Mouse (Mus musculus) hindbrain, embryonic 12.5 days (tissue): ENCODE data around the gene Gm20388. TPM values are rescaled to one million over a fixed set of nuclear protein-coding genes. Genes with fewer than 3 reads are reported as not detected.
A peak's percentile ranks its signal among the peaks of the same experiment; 100 is the strongest.

Experiments
- ATAC-seq: fragments of 200-750 bp; cut with Nextera tagmentation; 2 replicates; pipeline ENCODE4 v1.8.0; 2017; ENCODE audit warnings: moderate TSS enrichment; ENCODE audit not compliant: low FRiP score
- H3K27ac ChIP-seq: fragments of 300-500 bp; sonication (generic); 2 replicates; pipeline ENCODE4 v1.5.1; 2016; ENCODE audit warnings: mild to moderate bottlenecking
- H3K27me3 ChIP-seq: fragments of 300-500 bp; sonication (generic); 2 replicates; pipeline ENCODE4 v1.6.1; 2016; ENCODE audit warnings: mild to moderate bottlenecking
- H3K36me3 ChIP-seq: fragments of 300-500 bp; sonication (generic); 2 replicates; pipeline ENCODE4 v1.6.1; 2016; ENCODE audit warnings: mild to moderate bottlenecking
- H3K4me1 ChIP-seq: fragments of 300-500 bp; sonication (generic); 2 replicates; pipeline ENCODE4 v1.6.1; 2016
- H3K4me2 ChIP-seq: fragments of 300-500 bp; sonication (generic); replicated peaks from 2 replicates; pipeline ENCODE4 v1.6.1; 2016; ENCODE audit warnings: mild to moderate bottlenecking
- H3K4me3 ChIP-seq: fragments of 300-500 bp; sonication (generic); 2 replicates; pipeline ENCODE4 v1.5.1; 2016; ENCODE audit warnings: mild to moderate bottlenecking
- H3K9ac ChIP-seq: fragments of 300-500 bp; sonication (generic); 2 replicates; pipeline ENCODE4 v1.6.1; 2016; ENCODE audit warnings: mild to moderate bottlenecking, moderate library complexity
- H3K9me3 ChIP-seq: fragments of 300-500 bp; sonication (generic); replicated peaks from 2 replicates; pipeline ENCODE4 v1.6.1; 2016; ENCODE audit warnings: mild to moderate bottlenecking
- WGBS: fragments of 180-500 bp; shearing (Covaris S2); methylation state at CpG from one replicate; pipeline ENCODE4 v1.1.7; 2016; 5-methylcytosine and 5-hydroxymethylcytosine counted together
- polyA plus RNA-seq: library from polyadenylated mRNA; unstranded; fragments of >200 nt; fragmentation: Nextera tagmentation; extraction: Ambion mirVana; gene quantifications from 2 replicates; pipeline ENCODE4 v1.2.1, GENCODE M21; 2016

The Gm20388 gene
- polyA plus RNA-seq, 1 experiment from 2014 or later, result not detected

GRCm38 (mm10) chr8:122984175-122984574 lies 3073.5 kb downstream of the Gm20388 start:
- Histone ChIP-seq H3K9ac (no peak overlapping the region), H3K4me3 (no peak overlapping the region), H3K4me2 (no peak overlapping the region), H3K4me1 (0 out of 2 replicates have a peak, but pooled peaks cover 3% of the 10 kb centered on the region), H3K27ac (no peak overlapping the region), H3K9me3 (no peaks in the 10 kb centered on the region), H3K36me3 (no peaks in the 10 kb centered on the region), H3K27me3 (no peaks in the 10 kb centered on the region)
- no peak for ATAC-seq
- WGBS, result 91% methylated on average over 3 of the region's 3 CpGs

- ATAC-seq, result no peak
- H3K27ac ChIP-seq, result no peak overlapping the region
- H3K4me2 ChIP-seq, result no peak overlapping the region
- H3K4me1 ChIP-seq, result peaks cover 2% of the 10 kb centered on the region; the same call in 1 of the 2 replicates
- no peak overlapping the region for H3K4me3 ChIP-seq
- no peak overlapping the region for H3K9ac ChIP-seq
- no peaks in the 10 kb centered on the region for H3K36me3 ChIP-seq
- no peaks in the 10 kb centered on the region for H3K27me3 ChIP-seq
- WGBS, result 86% methylated on average over 8 of the region's 8 CpGs
- no peaks in the 10 kb centered on the region for H3K9me3 ChIP-seq
Measured at GRCm38 (mm10) chr8:122986501-122987184, 3076.0 kb downstream of the Gm20388 start.

GRCm38 (mm10) chr8:122987255-122987654 lies 3076.6 kb downstream of the Gm20388 start:
- Histone ChIP-seq H3K4me2 (no peak overlapping the region), H3K9me3 (no peaks in the 10 kb centered on the region), H3K4me3 (no peak overlapping the region), H3K36me3 (no peaks in the 10 kb centered on the region), H3K4me1 (peaks cover 5% of the 10 kb centered on the region; the same call in 1 of the 2 replicates), H3K9ac (no peak overlapping the region), H3K27me3 (no peaks in the 10 kb centered on the region), H3K27ac (no peak overlapping the region)
- WGBS, result 57% methylated on average over 2 of the region's 2 CpGs
- ATAC-seq, result no peak

- H3K9ac ChIP-seq, result no peak overlapping the region
- H3K4me3 ChIP-seq, result no peak overlapping the region
- ATAC-seq, result no peak
- no peaks in the 10 kb centered on the region for H3K9me3 ChIP-seq
- H3K27ac ChIP-seq, result no peak overlapping the region
- H3K4me1 ChIP-seq, result peaks cover 12% of the 10 kb centered on the region; the same call in 1 of the 2 replicates
- H3K27me3 ChIP-seq, result no peaks in the 10 kb centered on the region
- no peak overlapping the region for H3K4me2 ChIP-seq
- H3K36me3 ChIP-seq, result no peaks in the 10 kb centered on the region
- 91% methylated on average over 3 of the region's 3 CpGs for WGBS
Measured at GRCm38 (mm10) chr8:122988955-122989354, 3078.3 kb downstream of the Gm20388 start.

- Histone ChIP-seq H3K4me3 (no peak overlapping the region), H3K9ac (no peak overlapping the region), H3K4me2 (no peak overlapping the region), H3K27me3 (no peaks in the 10 kb centered on the region), H3K36me3 (no peaks in the 10 kb centered on the region), H3K4me1 (peaks cover 13% of the 10 kb centered on the region; the same call in 1 of the 2 replicates), H3K27ac (no peak overlapping the region), H3K9me3 (no peaks in the 10 kb centered on the region)
- no peak for ATAC-seq
- WGBS, result 93% methylated on average over 2 of the region's 2 CpGs
Measured at GRCm38 (mm10) chr8:122989976-122990375, 3079.3 kb downstream of the Gm20388 start.

GRCm38 (mm10) chr8:122991368-122991767 lies 3080.7 kb downstream of the Gm20388 start:
- ATAC-seq, result no peak
- no peak overlapping the region for H3K9ac ChIP-seq
- peaks cover 13% of the 10 kb centered on the region; the same call in 1 of the 2 replicates for H3K4me1 ChIP-seq
- no peaks in the 10 kb centered on the region for H3K36me3 ChIP-seq
- no peak overlapping the region for H3K4me3 ChIP-seq
- H3K27ac ChIP-seq, result no peak overlapping the region
- H3K27me3 ChIP-seq, result no peaks in the 10 kb centered on the region
- no peak overlapping the region for H3K4me2 ChIP-seq
- H3K9me3 ChIP-seq, result no peaks in the 10 kb centered on the region
- 96% methylated on average over 5 of the region's 5 CpGs for WGBS

- Histone ChIP-seq H3K9ac (no peak overlapping the region), H3K4me1 (peaks cover 13% of the 10 kb centered on the region; the same call in 1 of the 2 replicates), H3K4me2 (no peak overlapping the region), H3K9me3 (no peaks in the 10 kb centered on the region), H3K4me3 (no peak overlapping the region), H3K27ac (no peak overlapping the region), H3K36me3 (no peaks in the 10 kb centered on the region), H3K27me3 (no peaks in the 10 kb centered on the region)
- WGBS, result 56% methylated on average over 2 of the region's 2 CpGs
- no peak for ATAC-seq
Measured at GRCm38 (mm10) chr8:122992296-122992695, 3081.7 kb downstream of the Gm20388 start.

- ATAC-seq, result no peak
- WGBS, result 82% methylated on average over 3 of the region's 3 CpGs
- H3K9ac ChIP-seq, result no peak overlapping the region
Measured at GRCm38 (mm10) chr8:122993031-122993430, 3082.4 kb downstream of the Gm20388 start.

GRCm38 (mm10) chr8:122993740-122994139 lies 3083.1 kb downstream of the Gm20388 start:
- Histone ChIP-seq H3K9me3 (no peaks in the 10 kb centered on the region), H3K4me3 (no peak overlapping the region), H3K36me3 (no peaks in the 10 kb centered on the region), H3K27me3 (no peaks in the 10 kb centered on the region), H3K9ac (no peak overlapping the region), H3K4me2 (no peak overlapping the region), H3K4me1 (peaks cover 13% of the 10 kb centered on the region; the same call in 1 of the 2 replicates), H3K27ac (no peak overlapping the region)
- WGBS, result 70% methylated on average over 5 of the region's 5 CpGs
- ATAC-seq, result no peak

More at GRCm38 (mm10) chr8:122993031-122993430, 3082.4 kb downstream of the Gm20388 start:
- Histone ChIP-seq H3K4me3 (no peak overlapping the region), H3K36me3 (no peaks in the 10 kb centered on the region), H3K27ac (no peak overlapping the region), H3K4me1 (peaks cover 13% of the 10 kb centered on the region; the same call in 1 of the 2 replicates), H3K4me2 (no peak overlapping the region), H3K9me3 (no peaks in the 10 kb centered on the region), H3K27me3 (no peaks in the 10 kb centered on the region)

GRCm38 (mm10) chr8:122997963-122998362 lies 3087.3 kb downstream of the Gm20388 start:
- H3K4me1 ChIP-seq, result peaks cover 6% of the 10 kb centered on the region; the same call in 1 of the 2 replicates
- no peaks in the 10 kb centered on the region for H3K36me3 ChIP-seq
- H3K9ac ChIP-seq, result no peak overlapping the region
- no peak for ATAC-seq
- H3K4me2 ChIP-seq, result no peak overlapping the region
- 85% methylated on average over 4 of the region's 4 CpGs for WGBS
- no peak overlapping the region for H3K27ac ChIP-seq
- H3K4me3 ChIP-seq, result no peak overlapping the region
- no peaks in the 10 kb centered on the region for H3K27me3 ChIP-seq
- no peaks in the 10 kb centered on the region for H3K9me3 ChIP-seq

- no peak for ATAC-seq
- WGBS, result 82% methylated on average over 2 of the region's 2 CpGs
- Histone ChIP-seq H3K9me3 (no peaks in the 10 kb centered on the region), H3K27me3 (no peaks in the 10 kb centered on the region), H3K4me3 (no peak overlapping the region), H3K4me2 (no peak overlapping the region), H3K27ac (no peak overlapping the region), H3K9ac (no peak overlapping the region), H3K36me3 (no peaks in the 10 kb centered on the region), H3K4me1 (peaks cover 11% of the 10 kb centered on the region)
Measured at GRCm38 (mm10) chr8:123000311-123000710, 3089.7 kb downstream of the Gm20388 start.

- H3K4me2 ChIP-seq, result no peak overlapping the region
- no peak overlapping the region for H3K4me3 ChIP-seq
- no peaks in the 10 kb centered on the region for H3K36me3 ChIP-seq
Measured at GRCm38 (mm10) chr8:123004033-123004922, 3093.6 kb downstream of the Gm20388 start.

More at GRCm38 (mm10) chr8:123004033-123004922, 3093.6 kb downstream of the Gm20388 start:
- no peaks in the 10 kb centered on the region for H3K27me3 ChIP-seq
- WGBS, result 69% methylated on average over 14 of the region's 14 CpGs
- no peaks in the 10 kb centered on the region for H3K9me3 ChIP-seq
- H3K9ac ChIP-seq, result no peak overlapping the region
- peaks cover 14% of the 10 kb centered on the region for H3K4me1 ChIP-seq
- no peak for ATAC-seq
- 0 out of 2 replicates have a peak overlapping the region, but pooled peaks have one; percentile 5 for H3K27ac ChIP-seq
